Mouse (Mus musculus): ENCODE data around the gene Tulp2.

- no peak for TF ChIP-seq CTCF (IDR thresholded peaks at IDR 0.05; ENCODE audit: low read depth, low read length)
- TF ChIP-seq POLR2A (IDR thresholded peaks at IDR 0.05; ENCODE audit: borderline replicate concordance, low read depth, low read length) = no peak
These were observed 17.5 kb upstream of the Tulp2 start for GRCm38 (mm10) chr7:45463987-45464778.

All from bone marrow macrophage, adult 2 months (primary cell).